Mouse (Mus musculus) testis, adult 2 months (tissue): Measurements from ENCODE around the gene Pilra. TPM values are rescaled to one million over a fixed set of nuclear protein-coding genes. Genes with fewer than 3 reads are reported as not detected.

Source experiments
- H3K27ac ChIP-seq: fragments of 200-500 bp; 2 replicates; pipeline ENCODE4 v1.5.1; 2012; ENCODE audit warnings: low read depth, low read length; ENCODE audit not compliant: control insufficient read depth, insufficient read depth
- H3K27me3 ChIP-seq: fragments of 200-500 bp; 2 replicates; pipeline ENCODE4 v1.6.1; 2012; ENCODE audit warnings: mild to moderate bottlenecking, low read length, moderate library complexity; ENCODE audit not compliant: control insufficient read depth, insufficient read depth
- H3K36me3 ChIP-seq: fragments of 200-500 bp; 2 replicates; pipeline ENCODE4 v1.6.1; 2012; ENCODE audit warnings: mild to moderate bottlenecking, low read length; ENCODE audit not compliant: control insufficient read depth, insufficient read depth
- H3K4me1 ChIP-seq: fragments of 200-500 bp; 2 replicates; pipeline ENCODE4 v1.6.1; 2012; ENCODE audit warnings: low read length; ENCODE audit not compliant: control insufficient read depth, insufficient read depth
- H3K4me3 ChIP-seq: fragments of 200-500 bp; 2 replicates; pipeline ENCODE4 v1.5.1; 2012; ENCODE audit warnings: low read depth, mild to moderate bottlenecking, low read length, moderate library complexity, mixed read lengths; ENCODE audit not compliant: control insufficient read depth
- CTCF ChIP-seq: fragments of 200-500 bp; IDR thresholded peaks from 2 replicates; pipeline ENCODE4 v1.5.1; 2012; ENCODE audit warnings: low read depth, mild to moderate bottlenecking, inconsistent platforms, low read length, moderate library complexity; ENCODE audit not compliant: control insufficient read depth, insufficient read depth, insufficient replicate concordance
- POLR2A ChIP-seq: fragments of 200-500 bp; IDR thresholded peaks from 2 replicates; pipeline ENCODE4 v1.6.1; 2012; ENCODE audit warnings: low read depth, mild to moderate bottlenecking, inconsistent platforms, low read length, moderate library complexity; ENCODE audit not compliant: control insufficient read depth
- polyA plus RNA-seq: library from polyadenylated mRNA; depleted of rRNA; stranded (reverse); fragments of >200 nt; gene quantifications from 2 replicates; pipeline ENCODE4 v1.2.3, GENCODE M21; 2012; rRNA removed

The Pilra gene
- polyA plus RNA-seq, 1 experiment = 2.5 TPM

DNA sequence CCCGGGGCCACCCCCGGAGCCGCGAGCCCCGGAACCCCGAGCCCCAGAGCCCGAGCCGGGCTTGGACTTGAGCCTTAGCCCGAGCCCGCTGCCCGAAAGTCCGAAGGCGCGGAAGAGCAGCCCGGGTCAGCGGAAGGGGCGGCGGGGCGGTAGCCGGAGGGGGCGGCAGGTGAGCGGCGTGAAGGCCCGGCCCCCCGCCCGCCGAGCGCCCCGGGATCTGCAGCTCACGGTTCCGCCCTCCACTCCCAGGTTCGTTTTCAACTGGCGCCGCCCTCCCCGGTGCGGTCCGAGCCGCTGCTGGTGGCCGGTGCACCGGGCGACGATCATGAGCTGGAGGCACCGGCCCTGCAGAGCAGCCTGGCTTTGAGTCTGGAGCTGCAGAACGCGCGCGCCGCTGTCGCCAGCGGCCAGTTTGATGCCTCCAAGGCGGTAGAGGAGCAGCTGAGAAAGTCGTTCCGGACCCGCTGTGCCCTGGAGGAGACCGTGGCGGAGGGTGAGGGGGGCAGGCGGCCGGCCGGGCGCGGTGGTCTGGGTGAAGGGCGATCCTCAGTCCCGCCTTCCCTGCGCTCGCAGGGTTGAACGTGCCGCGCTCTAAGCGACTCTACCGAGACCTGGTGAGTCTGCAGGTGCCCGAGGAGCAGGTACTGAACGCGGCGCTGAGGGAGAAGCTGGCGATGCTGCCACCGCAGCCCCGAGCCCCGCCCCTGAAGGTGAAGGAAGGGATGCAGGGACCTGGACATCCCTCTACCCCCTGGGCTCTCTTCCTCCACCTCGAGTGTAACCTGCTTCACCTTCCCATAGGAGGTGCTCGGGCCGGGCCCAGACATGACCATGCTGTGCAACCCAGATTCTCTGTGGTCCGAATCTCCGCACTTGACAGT is 56.8 kb downstream of the Pilra start:
- TF ChIP-seq POLR2A = no peak
- 0 out of 2 replicates have a peak, but pooled peaks have one; percentile 2 for TF ChIP-seq CTCF
- no peaks in the 10 kb centered on the region; the same call in none of the 2 replicates for H3K36me3 ChIP-seq
- H3K4me3 ChIP-seq = peak overlapping the region; percentile 89
- H3K27ac ChIP-seq = peak overlapping the region; percentile 77
- peaks cover 5% of the 10 kb centered on the region for H3K4me1 ChIP-seq
- H3K27me3 ChIP-seq = no peaks in the 10 kb centered on the region

DNA sequence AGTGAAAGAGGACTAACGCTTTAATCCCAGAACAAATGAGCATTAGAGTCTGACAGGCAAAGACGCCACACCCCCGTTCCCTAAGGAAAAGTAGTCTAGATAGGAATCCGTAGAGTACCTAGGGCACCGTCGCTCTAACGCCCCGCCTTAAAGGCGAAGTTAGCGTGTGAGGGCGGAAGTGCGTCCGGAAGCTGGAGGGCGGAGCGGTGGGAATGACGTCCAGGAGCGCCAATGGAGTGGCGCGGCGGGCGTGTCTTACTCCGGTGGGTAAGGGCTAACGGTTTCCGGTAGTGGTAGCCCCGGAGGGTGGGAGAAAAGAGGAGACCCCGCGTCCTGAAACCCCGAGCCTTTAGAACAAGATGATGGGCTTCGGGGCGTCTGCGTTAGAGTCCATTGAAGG is 57.4 kb downstream of the Pilra start, which contains the start of gene Ppp1r35:
Gene Ppp1r35, plus strand, starts transcription at position 215 of the 400 bp plus-strand sequence.
- H3K4me1 ChIP-seq = peaks cover 5% of the 10 kb centered on the region
- H3K27ac ChIP-seq = peak within 1 kb of the TSS; percentile 77
- H3K36me3 ChIP-seq = no peaks in the 10 kb centered on the region; the same call in none of the 2 replicates
- no peaks in the 10 kb centered on the region for H3K27me3 ChIP-seq
- H3K4me3 ChIP-seq = peak within 1 kb of the TSS; percentile 89
- peak; percentile 72; the same call in 1 of the 2 replicates for TF ChIP-seq POLR2A
- no peak for TF ChIP-seq CTCF

DNA sequence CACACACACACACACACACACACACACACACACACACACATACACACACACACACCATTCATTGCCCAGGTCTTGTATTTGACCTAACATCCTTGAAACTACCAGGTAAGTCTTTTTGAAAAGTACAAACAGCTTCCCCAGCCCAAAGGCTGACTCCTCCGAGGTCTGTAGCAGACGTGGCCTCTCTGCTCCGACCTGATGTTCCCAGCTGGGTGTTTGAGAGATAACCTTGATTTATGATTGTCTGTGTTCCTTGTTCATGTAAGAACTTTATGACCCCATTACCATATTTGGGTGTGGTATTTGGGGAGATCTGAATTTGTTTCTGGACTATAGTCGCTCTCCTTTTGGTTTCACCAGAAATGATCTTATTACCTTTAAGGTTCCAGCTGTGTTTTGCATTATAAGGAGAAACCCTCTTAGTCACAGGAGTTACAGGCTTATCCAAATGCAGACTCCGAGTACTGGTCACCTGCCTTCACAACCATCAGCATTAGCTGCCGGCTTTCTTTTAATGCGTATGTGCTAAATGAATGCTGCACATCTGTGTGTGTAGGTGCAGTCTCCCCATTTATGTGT is 58.7 kb downstream of the Pilra start:
- H3K27ac ChIP-seq = no peak overlapping the region
- H3K27me3 ChIP-seq = no peaks in the 10 kb centered on the region
- H3K4me1 ChIP-seq = peaks cover 5% of the 10 kb centered on the region
- TF ChIP-seq CTCF (no peak), POLR2A (no peak)
- H3K4me3 ChIP-seq = no peak overlapping the region
- H3K36me3 ChIP-seq = no peaks in the 10 kb centered on the region; the same call in none of the 2 replicates

DNA sequence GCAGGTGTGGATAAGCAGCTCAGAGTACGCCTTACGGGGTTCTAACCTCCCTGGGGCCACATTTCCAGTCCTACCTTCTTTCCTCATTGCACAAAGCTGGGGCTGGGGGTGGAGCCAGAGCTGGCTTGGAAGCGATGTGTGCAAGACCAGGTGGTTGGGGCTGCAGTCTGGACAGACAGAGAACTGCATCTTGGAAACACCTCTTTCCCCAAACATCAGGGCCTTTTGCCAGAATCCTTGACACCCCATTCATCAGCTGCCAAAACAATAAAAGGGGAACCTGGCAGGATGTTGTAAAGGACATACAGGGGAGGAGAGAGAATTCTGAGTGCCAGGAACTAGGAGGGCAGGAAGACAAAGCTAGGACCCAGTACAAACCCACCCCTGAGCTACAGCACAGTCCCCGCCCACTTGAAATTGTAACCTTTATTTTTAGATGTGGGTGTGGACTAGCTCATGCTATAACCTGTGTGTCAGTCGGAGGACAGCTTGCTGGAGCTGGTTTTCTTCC is 59.6 kb downstream of the Pilra start:
- no peak for TF ChIP-seq CTCF
- TF ChIP-seq POLR2A = no peak
- H3K27ac ChIP-seq = no peak overlapping the region
- H3K4me3 ChIP-seq = no peak overlapping the region
- H3K27me3 ChIP-seq = no peaks in the 10 kb centered on the region
- peaks cover 5% of the 10 kb centered on the region for H3K4me1 ChIP-seq
- H3K36me3 ChIP-seq = no peaks in the 10 kb centered on the region; the same call in 1 of the 2 replicates

DNA sequence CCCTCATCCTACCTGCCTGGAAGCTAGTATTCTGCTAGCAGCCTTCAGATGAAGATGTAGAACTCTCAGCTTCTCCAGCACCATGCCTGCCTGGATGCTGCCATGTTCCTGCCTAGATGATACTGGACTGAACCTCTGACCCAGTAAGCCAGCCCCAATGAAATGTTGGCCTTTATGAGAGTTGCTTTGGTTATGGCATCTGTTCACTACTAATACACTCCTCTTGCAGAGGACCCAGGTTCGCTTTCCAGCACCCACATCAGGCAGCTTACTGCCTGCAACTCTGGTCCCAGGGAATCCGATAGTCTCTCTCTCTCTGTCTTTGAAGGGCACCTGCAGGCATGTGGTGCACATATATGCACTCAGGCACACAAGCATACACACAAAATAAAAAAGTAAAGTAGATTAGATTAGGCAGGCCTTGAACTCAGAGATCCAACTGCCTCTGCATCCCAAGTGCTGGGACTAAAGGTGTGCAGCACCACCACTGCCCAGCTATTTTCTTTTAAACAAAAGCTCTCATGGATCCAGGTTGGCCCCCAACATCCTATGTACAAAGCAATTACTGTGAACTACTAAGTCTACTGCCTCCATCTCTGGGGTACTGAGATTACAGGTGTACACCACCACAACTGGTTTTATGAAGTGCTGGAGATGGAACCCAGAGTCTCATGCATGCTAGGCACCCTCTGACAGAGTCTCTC is 60.3 kb downstream of the Pilra start:
- no peaks in the 10 kb centered on the region; the same call in 1 of the 2 replicates for H3K36me3 ChIP-seq
- TF ChIP-seq POLR2A (no peak), CTCF (no peak)
- H3K4me3 ChIP-seq = no peak overlapping the region
- H3K4me1 ChIP-seq = peaks cover 5% of the 10 kb centered on the region
- H3K27me3 ChIP-seq = no peaks in the 10 kb centered on the region
- no peak overlapping the region for H3K27ac ChIP-seq

DNA sequence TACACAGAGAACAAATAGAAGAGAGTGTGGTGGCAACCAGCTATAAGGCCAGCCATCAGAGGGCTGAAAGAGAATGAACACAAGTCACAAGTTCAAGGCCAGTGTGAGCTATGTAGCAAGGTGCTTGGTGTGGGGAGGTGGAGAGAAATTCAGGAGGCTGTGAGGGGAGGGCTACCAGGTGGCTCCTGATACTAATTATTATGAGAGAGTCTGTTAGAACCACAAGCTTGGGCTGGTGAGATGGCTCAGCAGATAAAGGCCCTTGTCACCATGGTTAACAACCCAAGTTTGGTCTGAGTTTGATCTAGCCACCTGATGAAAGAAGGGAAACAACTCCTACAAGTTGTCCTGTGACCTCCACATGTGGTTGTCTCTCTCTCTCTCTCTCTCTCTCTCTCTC is 63.3 kb downstream of the Pilra start:
- Histone ChIP-seq H3K36me3 (no peaks in the 10 kb centered on the region), H3K4me3 (no peak overlapping the region), H3K27me3 (no peaks in the 10 kb centered on the region), H3K27ac (no peak overlapping the region), H3K4me1 (no peaks in the 10 kb centered on the region)
- TF ChIP-seq POLR2A (no peak), CTCF (no peak)

Other genes with a start within 250 kb of the Pilra start
- 43.0 and 45.2 TPM in 2 replicates for gene Mospd3, start 235.2 kb downstream of the Pilra start, polyA plus RNA-seq
- 98.5 and 102 TPM in 2 replicates for gene Pcolce, start 222.5 kb downstream of the Pilra start, polyA plus RNA-seq
- 175 and 181 TPM in 2 replicates for gene Fbxo24, start 207.3 kb downstream of the Pilra start, polyA plus RNA-seq
- 131 and 139 TPM in 2 replicates for gene Lrch4, start 207.2 kb downstream of the Pilra start, polyA plus RNA-seq
- gene Gm20605, start 207.1 kb downstream of the Pilra start, polyA plus RNA-seq = 15.0 and 15.6 TPM in 2 replicates
- 37.9 and 42.4 TPM in 2 replicates for gene Sap25, start 194.9 kb downstream of the Pilra start, polyA plus RNA-seq
- 0.22 and 0.24 TPM in 2 replicates for gene Irs3, start 190.6 kb downstream of the Pilra start, polyA plus RNA-seq
- 12.0 and 12.5 TPM in 2 replicates for gene Agfg2, start 151.6 kb downstream of the Pilra start, polyA plus RNA-seq
- 0.97 and 0.98 TPM in 2 replicates for gene Nyap1, start 94.7 kb downstream of the Pilra start, polyA plus RNA-seq
- 423 and 435 TPM in 2 replicates for gene Tsc22d4, start 90.6 kb downstream of the Pilra start, polyA plus RNA-seq
- 48.3 and 60.4 TPM in 2 replicates for gene Ppp1r35, start 57.4 kb downstream of the Pilra start, polyA plus RNA-seq
- gene Mepce, start 48.6 kb downstream of the Pilra start, polyA plus RNA-seq = 103 and 114 TPM in 2 replicates
- gene Zcwpw1, start 48.5 kb downstream of the Pilra start, polyA plus RNA-seq = 10.9 and 12.3 TPM in 2 replicates
- gene Pilrb1, start 21.8 kb upstream of the Pilra start, polyA plus RNA-seq = 0.89 TPM in 1 of 2 replicates, not detected in the other
- not detected in 2 replicates for gene Pilrb2, start 35.5 kb upstream of the Pilra start, polyA plus RNA-seq
- not detected in 2 replicates for gene Cyp3a13, start 85.3 kb upstream of the Pilra start, polyA plus RNA-seq
- gene Gjc3, start 126.8 kb upstream of the Pilra start, polyA plus RNA-seq = 0.02 TPM in 1 of 2 replicates, not detected in the other
- 0.12 and 0.51 TPM in 2 replicates for gene Azgp1, start 145.2 kb upstream of the Pilra start, polyA plus RNA-seq
- gene Smok3a, start 185.0 kb upstream of the Pilra start, polyA plus RNA-seq = 9.6 and 11.7 TPM in 2 replicates
- 13.1 and 13.5 TPM in 2 replicates for gene Smok3b, start 185.1 kb upstream of the Pilra start, polyA plus RNA-seq
- gene Smok3c, start 216.9 kb upstream of the Pilra start, polyA plus RNA-seq = 9.7 and 10.4 TPM in 2 replicates
- 3.4 and 4.0 TPM in 2 replicates for gene Zkscan1, start 248.8 kb upstream of the Pilra start, polyA plus RNA-seq